Mouse (Mus musculus): ENCODE measurements around the gene Ints5.

The Ints5 gene

DNA sequence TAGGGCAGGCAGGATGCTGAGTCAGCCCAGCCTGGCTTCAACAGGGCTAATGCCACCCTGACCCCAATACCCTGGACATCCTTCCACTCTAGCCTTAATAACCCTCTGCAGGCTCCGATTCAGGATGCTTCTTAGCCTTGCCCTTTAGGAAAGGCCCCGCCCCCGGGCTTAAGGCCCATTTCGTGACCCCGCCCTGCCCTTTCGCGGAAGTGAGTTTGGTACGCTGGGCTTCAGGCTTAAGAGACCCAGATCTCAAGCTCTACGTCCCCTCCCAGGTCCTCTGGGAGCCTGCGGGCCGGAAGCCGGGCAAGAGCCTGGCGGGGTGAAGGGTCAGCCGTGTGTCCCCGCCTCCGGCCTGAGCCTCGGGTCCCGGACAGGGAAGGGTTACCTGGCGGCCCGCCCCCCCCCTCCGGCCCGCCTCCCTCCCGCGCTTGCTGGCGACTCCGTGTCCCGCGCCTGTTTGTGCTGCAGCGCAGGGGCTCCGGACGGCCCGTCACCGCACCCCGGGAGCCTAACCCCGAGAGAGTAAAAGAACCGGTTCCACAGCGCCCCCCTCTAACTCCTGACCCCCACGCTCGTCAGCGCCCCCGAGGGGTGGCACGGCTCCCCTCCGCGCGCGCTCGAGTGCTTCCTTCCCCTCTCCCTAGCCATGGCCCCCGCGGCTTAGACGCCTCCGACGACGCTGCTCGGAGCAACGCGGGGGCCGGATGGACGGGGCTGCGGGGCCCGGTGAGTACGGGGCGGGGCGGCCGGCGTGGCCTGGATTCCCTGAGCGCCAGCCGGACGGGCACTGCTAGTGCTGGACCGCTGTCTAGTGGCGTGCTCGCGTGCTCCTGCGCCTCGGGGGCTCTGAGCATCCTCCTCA is 36.7 kb downstream of the Ints5 start, which contains the start of the genes Rom1 and Eml3:
Gene Rom1, minus strand, starts transcription at position 133 of the 865 bp plus-strand sequence.
Gene Eml3, plus strand, starts transcription at position 329 of the 865 bp plus-strand sequence.
- DNase-seq (ENCODE audit: low spot score) = peak; percentile 77

DNA sequence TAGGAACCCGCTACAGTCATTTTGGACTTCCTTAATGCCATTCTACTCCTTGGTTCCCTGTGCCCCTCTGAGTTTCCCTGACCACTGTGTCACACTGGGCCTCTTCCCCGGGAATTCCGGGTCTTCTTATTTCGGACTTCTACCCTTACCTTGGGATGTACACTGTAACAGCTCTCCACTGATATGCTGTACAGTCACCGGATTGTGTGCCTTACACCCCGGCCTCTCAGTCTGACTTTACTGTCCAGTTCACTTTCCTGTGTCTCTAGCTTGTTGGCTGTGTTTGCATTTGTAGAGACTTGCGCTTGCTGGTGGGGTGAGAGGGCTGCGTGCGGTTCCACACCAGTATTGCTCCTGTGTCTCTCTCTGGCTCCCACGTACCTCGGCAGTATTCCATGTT is 37.3 kb downstream of the Ints5 start:
- no peak for DNase-seq (ENCODE audit: low spot score)

DNA sequence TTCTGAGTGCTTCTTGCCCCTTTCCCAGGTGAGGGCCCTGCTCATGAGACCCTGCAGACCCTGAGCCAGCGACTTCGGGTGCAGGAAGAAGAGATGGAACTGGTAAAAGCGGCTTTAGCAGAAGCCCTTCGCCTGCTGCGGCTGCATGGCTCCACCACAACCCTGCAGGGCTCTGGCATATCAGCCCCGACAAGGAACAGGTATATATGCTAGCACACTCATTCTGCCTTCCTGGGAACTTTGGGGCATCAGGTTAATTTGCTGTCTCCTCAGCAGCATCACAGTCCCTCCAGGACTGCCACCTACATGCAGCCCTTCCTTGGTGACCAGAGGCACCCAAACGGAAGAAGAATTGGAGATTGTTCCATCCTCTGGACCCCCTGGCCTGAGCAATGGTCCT is 38.0 kb downstream of the Ints5 start:
- DNase-seq (ENCODE audit: low spot score) = no peak

DNA sequence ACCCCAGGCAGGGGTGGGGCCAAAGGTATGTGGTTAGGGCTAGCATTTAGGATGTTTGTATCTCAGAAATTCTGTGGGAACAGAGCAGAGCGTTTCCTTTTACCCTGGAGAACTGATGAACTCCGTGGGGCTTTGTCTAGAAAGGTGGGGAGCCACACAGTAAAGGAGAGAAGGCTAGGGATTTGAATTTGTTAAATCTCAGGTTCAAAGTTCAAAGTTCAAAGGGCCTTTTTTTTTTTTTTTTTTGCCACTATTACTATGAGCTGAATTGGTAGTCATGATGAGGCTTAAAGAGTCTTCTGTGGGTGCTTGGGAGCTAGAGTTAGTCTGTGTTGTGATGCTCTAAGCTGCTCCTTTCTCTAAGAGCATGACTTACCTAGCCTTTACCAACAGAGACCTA is 43.9 kb downstream of the Ints5 start:
- no peak for DNase-seq (ENCODE audit: low spot score)

DNA sequence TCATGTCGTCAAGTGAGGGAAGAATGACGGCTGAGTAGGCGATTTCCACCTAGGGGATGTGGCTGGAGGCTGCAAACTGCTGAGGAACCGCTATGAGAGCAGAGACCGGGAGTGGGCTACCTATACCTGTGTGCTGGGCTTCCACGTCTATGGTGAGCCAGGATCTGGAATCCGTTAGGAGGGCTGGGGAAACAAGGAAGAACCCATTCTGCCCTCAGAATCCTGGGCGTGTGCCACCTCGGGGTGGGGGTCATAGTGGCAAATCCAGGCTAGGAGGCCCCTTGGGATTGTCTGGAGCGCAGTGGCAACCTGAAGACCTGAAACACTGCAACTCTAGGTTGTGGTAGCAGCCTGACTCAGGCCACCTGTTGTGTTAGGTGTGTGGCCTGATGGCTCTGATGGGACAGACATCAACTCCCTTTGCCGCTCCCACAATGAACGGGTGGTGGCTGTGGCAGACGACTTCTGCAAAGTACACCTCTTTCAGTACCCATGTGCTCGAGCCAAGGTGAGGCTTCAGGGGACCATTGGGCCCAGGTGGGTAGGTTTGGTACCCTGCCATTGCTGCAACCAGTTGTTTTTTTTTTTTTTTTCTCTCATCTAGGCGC is 47.8 kb downstream of the Ints5 start:
- no peak for DNase-seq (ENCODE audit: low spot score)

DNA sequence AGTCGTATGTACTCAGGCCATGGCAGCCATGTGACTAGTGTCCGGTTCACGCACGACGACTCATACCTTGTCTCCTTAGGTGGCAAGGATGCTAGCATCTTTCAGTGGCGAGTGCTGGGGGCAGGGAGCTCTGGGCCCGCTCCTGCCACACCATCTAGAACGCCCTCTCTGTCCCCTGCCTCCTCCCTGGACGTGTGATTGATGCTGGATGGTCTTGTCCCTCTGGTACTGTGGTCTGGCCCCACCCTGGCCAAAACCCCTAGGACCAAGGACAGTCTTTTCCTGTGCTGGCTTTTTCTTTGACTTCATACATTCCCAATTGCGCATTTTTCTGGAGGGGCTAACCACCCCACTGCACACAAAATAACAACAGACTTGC is 48.3 kb downstream of the Ints5 start:
- no peak for DNase-seq (ENCODE audit: low spot score)

DNA sequence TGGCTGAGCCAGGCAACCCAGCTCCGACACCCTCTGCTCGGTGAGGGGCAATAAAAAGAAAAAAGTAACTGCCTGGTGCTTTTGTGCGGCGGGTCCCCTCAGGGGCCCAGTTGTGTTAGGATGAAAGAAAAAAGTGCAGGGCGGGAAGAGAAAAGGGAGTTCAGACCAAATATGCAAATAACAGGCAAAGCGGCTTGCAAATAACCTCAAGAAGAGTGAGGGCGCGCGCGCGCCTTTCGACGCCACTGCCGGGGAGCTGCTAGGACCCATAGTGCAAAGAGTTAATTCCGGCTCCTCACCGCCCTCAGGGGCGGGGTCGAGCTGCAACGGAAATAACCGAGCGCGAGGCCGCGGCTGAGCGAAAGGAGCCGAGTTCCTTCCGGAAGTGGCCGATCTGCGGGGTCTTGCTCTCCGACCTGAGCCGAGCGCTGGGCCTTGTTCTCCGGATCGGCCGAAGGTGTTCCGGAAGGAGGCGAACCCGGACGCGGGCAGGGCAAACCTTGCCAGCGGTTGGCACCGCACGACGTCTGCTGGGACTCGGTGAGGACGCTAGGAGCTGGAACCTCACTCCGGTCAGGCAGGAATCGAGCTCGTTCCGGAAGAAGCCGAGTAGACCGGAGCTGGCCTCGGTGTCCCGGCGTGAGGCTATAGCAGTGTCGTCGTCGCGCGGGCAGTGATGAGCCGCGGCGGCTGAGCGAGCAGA is 48.9 kb downstream of the Ints5 start, which contains the start of gene Mta2:
Gene Mta2, plus strand, starts transcription at position 361 of the 703 bp plus-strand sequence.
- DNase-seq (ENCODE audit: low spot score) = peak; percentile 94

DNA sequence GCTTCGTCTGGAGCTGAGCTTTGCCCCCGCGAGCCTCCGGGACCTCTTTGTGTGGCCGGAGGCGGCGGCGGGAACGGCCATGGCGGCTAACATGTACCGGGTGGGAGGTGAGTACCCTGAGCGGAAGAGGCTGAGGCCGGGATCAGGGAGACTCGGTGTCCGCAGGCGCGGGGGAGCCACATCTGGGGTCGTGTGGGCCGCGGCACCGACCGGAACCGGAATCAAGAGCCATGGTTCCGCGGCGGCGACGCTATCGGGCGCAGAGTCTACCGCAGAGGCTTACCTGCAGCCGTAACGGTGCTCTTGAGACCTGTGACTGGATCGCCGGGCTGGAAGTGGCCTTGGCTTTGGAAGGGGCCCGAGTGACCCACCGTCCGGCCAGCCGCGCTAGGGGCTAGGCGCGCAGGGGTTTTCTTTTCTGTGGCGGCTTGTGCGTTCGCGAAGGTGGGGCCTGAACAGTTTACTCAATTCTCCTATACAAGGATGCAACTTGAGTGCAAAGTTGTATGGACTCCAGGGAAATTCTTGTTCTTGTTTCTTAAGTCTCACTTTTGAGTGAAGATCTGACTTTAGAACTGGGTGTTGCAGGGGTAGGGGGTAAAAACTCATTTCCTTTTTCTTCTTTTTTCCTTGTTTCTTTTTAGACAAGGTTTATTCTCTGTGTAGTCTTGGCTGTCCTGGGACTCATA is 49.6 kb downstream of the Ints5 start:
- DNase-seq (ENCODE audit: low spot score) = no peak

DNA sequence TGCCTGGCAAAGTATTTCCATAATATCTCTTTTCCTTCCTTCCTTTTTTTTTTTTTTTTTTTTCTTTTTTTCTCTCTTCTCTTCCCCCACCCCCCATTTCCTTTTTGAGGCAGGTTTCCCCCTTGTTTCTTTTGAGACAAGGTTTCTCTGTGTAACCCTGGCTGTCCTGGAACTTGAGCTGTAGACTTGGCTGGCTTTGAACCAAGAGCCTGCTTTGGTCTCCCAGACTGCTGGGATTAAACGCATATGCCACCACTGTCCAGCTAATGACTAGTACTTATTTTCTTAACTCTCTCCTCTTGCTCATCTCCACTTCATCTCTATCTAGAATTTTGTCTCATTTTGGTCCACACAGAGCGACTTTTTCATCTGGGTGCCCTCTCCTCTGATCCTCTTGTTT is 50.2 kb downstream of the Ints5 start:
- DNase-seq (ENCODE audit: low spot score) = no peak

DNA sequence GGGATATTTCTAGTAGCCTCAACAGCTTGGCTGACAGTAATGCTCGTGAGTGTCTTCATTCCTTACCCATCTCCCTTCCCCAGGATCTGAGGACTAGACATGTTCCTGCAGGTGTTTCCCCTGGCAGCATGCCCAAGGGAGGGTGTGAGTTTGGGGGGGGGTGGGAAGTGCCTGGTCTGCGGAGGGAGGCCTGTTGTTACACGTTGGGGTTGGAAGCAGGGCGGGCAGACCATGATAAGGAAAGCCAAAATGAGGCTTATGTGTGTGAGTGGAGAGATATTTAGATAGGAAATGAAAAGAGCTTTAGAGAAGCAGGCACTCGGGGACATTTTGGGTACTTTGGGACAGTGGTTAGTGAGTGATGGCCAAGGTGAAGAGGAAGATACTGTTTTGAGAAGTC is 51.3 kb downstream of the Ints5 start:
- no peak for DNase-seq (ENCODE audit: low spot score)

DNA sequence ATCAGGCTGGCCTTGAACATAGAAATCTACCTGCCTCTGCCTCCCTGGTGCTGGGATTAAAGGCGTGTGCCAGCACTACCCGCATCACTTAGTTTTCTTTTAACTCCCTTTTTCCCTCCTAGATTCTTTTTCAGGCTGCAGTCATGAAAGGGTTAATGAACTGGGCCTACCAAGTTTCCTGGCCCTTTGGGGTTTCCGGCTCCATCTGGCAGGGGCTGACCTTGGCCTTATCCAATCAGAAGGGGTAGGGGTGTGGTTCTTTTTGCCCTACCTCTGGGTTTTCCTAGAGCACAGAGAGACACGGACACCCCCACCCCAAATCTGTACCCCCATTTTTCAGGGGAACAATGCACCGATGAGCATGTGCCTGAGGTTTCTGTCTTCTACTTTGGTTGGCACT is 51.9 kb downstream of the Ints5 start:
- peak; percentile 58 for DNase-seq (ENCODE audit: low spot score)

DNA sequence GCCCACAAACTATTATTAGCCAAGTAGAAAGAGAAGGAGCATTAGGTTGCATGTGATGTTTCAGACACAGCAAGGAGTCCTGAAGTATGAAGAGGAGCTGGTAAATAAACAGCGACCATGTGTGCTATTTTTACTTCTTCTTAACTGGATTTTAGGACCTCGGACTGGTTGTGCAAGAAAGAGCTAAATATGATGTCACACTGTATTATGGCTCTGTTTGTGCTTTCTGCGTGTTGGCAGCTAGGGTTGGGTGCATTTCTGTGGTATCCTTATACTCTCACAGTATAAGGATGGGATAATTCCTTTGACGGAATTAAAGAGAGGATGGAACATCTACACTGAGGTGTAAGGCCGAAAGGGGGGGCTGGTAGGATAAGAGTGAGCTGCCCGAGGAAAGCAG is 52.4 kb downstream of the Ints5 start:
- DNase-seq (ENCODE audit: low spot score) = no peak

DNA sequence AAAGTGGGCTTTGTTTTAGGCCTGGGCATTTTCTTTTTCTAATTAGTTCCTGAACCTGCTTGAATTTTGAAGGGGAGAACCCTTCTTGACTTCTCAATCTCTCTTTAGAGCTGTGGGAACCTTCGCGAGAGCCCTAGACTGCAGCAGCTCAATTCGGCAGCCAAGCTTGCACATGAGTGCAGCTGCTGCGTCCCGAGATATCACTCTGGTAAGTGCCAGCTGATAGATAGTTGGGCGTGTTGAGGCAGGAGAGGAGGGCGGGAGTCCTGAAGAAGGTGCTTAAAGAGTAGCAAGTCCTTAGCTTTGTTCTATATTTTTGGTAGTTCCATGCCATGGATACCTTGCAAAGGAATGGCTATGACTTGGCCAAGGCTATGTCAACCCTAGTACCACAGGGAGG is 54.1 kb downstream of the Ints5 start:
- DNase-seq (ENCODE audit: low spot score) = no peak
